Mouse (Mus musculus) intestine, embryonic 15.5 days (tissue): ENCODE data around the gene Prkaca. TPM values are rescaled to one million over a fixed set of nuclear protein-coding genes. Genes with fewer than 3 reads are reported as not detected.
A peak's percentile ranks its signal among the peaks of the same experiment; 100 is the strongest.
"Not testable (repeated sequence)": the region's sequence is repeated elsewhere in the genome, so short reads cannot be mapped to it uniquely, and the experiment has no call there.

Experiments used
- ATAC-seq: fragments of 200-750 bp; cut with Nextera tagmentation; 2 replicates; pipeline ENCODE4 v1.8.0; 2017; ENCODE audit warnings: moderate TSS enrichment, moderate library complexity
- H3K27ac ChIP-seq: fragments of 300-500 bp; sonication (generic); 2 replicates; pipeline ENCODE4 v1.5.1; 2015; ENCODE audit warnings: mild to moderate bottlenecking, inconsistent platforms
- H3K27me3 ChIP-seq: fragments of 300-500 bp; sonication (generic); replicated peaks from 2 replicates; pipeline ENCODE4 v1.6.1; 2015; ENCODE audit warnings: inconsistent platforms
- H3K36me3 ChIP-seq: fragments of 300-500 bp; sonication (generic); 2 replicates; pipeline ENCODE4 v1.6.1; 2015; ENCODE audit warnings: inconsistent platforms
- H3K4me1 ChIP-seq: fragments of 300-500 bp; sonication (generic); replicated peaks from 2 replicates; pipeline ENCODE4 v1.6.1; 2015; ENCODE audit warnings: inconsistent platforms
- H3K4me2 ChIP-seq: fragments of 300-500 bp; sonication (generic); replicated peaks from 2 replicates; pipeline ENCODE4 v1.6.1; 2015; ENCODE audit warnings: mild to moderate bottlenecking, inconsistent platforms
- H3K4me3 ChIP-seq: fragments of 300-500 bp; sonication (generic); replicated peaks from 2 replicates; pipeline ENCODE4 v1.5.1; 2015; ENCODE audit warnings: inconsistent platforms
- H3K9ac ChIP-seq: fragments of 300-500 bp; sonication (generic); 2 replicates; pipeline ENCODE4 v1.6.1; 2015; ENCODE audit warnings: inconsistent platforms
- H3K9me3 ChIP-seq: fragments of 300-500 bp; sonication (generic); 2 replicates; pipeline ENCODE4 v1.6.1; 2016; ENCODE audit warnings: inconsistent platforms
- WGBS: fragments of 180-500 bp; shearing (Covaris S2); methylation state at CpG from one replicate; pipeline ENCODE4 v1.1.7; 2015; 5-methylcytosine and 5-hydroxymethylcytosine counted together
- polyA plus RNA-seq: library from polyadenylated mRNA; unstranded; fragments of >200 nt; fragmentation: Nextera tagmentation; extraction: Ambion mirVana; gene quantifications from 2 replicates; pipeline ENCODE4 v1.2.1, GENCODE M21; 2015

Prkaca gene
- polyA plus RNA-seq, 1 experiment from 2014 or later = 121 TPM

DNA sequence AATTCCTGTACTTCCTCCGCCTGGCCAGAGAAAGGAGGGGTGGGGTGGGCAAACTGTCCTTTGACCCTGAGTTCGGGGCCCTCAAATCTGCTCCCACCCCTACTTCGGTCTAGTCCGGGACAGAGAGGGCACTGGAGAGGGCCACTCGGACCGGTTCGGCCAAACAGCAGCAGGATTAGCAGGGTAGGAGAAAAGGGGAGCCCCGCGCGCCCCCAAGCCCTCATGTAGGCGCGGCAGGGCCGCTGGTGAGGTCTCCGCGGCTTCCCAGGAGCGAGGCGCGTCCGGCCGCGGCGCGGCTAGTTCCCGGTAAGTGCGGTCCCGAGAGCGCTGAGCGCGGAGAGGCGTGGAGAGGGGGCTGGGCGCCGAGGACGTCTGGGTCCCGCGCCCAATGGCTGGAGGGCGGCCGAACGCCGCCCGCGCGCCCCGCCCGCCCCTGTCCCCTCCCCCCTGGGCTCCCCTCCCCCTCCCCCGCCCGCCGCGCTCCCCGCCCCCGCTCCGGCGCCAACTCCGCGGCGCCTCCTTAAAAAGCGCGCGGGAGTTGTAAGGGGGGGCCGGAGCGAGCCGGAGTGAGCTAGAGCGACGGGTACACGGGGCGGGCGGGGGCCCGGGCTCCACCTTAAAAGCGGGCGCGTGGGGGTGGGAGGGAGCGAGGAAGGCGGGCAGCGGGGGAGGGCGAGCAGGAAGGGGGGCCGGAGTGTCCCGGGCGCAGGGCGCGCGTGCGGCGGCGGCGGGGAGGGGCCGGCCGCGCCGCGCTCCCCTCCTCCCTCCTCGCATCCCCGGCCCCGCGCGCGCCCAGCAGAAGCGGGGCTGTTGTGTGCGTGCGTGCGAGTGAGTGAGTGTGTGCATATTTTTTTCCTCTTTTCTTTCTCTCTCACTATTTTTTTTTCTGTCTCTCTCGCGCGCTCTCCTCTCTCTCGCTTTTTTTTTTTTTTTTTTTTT, 24.0 kb downstream of the Prkaca start:
- Histone ChIP-seq H3K36me3 (peaks cover 4% of the 10 kb centered on the region), H3K4me2 (peak overlapping the region; percentile 94), H3K4me1 (peaks cover 15% of the 10 kb centered on the region), H3K27me3 (no peaks in the 10 kb centered on the region), H3K27ac (peak overlapping the region; percentile 96), H3K9me3 (no peaks in the 10 kb centered on the region), H3K9ac (peak overlapping the region; percentile 82), H3K4me3 (peak overlapping the region; percentile 78)
- ATAC-seq = peak; percentile 89
- under 1% methylated on average over 46 of the region's 103 CpGs for WGBS

DNA sequence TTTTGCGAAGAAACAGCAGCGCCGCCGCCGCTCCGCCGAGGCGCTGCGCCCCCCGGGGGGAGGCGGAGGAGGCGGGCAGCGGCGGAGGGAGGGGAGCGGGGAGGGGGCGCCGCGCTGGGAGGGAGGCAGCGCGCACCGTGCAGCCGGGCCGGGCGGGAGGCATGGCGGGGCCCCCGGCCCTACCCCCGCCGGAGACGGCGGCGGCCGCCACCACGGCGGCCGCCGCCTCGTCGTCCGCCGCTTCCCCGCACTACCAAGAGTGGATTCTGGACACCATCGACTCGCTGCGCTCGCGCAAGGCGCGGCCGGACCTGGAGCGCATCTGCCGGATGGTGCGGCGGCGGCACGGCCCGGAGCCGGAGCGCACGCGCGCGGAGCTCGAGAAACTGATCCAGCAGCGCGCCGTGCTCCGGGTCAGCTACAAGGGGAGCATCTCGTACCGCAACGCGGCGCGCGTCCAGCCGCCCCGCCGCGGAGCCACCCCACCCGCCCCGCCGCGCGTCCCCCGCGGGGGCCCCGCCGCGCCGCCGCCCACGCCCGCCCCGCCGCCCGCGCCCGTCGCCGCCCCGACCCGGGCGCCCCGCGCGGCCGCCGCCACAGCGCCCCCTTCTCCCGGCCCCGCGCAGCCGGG, 24.8 kb downstream of the Prkaca start, which contains the start of gene Samd1:
Gene Samd1 (plus strand): TSS at position 162 of the 631 bp plus-strand sequence.
- Histone ChIP-seq H3K27me3 (no peaks in the 10 kb centered on the region), H3K4me2 (peak within 1 kb of the TSS; percentile 94), H3K4me1 (peaks cover 15% of the 10 kb centered on the region), H3K4me3 (peak within 1 kb of the TSS; percentile 78), H3K9me3 (no peaks in the 10 kb centered on the region), H3K36me3 (peaks cover 4% of the 10 kb centered on the region), H3K9ac (peak within 1 kb of the TSS; percentile 82), H3K27ac (peak within 1 kb of the TSS; percentile 96)
- peak; percentile 16 for ATAC-seq
- under 1% methylated on average over 52 of the region's 112 CpGs for WGBS

DNA sequence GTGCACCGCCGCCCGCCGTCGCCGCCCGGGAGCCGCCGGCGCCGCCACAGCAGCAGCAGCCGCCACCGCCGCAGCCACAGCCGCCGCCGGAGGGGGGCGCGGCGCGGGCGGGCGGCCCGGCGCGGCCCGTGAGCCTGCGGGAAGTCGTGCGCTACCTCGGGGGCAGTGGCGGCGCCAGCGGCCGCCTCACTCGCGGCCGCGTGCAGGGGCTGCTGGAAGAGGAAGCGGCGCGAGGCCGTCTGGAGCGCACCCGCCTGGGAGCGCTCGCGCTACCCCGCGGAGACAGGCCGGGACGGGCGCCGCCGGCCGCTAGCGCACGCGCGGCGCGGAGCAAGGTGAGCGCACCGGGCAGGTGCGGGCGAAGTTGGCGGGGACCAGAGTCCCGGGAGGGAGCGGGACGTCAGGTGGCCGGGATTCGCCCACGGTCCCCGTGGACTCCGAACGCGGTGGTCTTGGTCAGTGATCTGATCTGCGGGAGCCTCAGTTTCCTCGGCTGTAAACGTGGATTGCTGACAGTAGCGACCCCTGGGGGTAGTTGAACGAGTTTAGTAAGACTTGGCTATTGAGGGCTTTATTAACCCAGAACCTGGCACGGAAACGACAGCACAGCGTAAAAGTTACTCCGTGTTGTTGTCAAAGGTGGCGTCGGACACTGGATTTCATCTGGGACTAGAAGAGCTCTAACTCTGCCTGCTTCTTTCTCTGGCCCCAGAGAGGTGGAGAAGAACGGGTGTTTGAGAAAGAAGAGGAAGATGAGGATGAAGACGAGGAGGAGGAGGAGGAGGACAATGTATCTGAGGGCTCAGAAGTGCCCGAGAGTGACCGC, 25.7 kb downstream of the Prkaca start:
- under 1% methylated on average over 86 of the region's 92 CpGs for WGBS
- H3K27me3 ChIP-seq = no peaks in the 10 kb centered on the region
- peak overlapping the region; percentile 87 for H3K27ac ChIP-seq
- peak; percentile 27 for ATAC-seq
- H3K36me3 ChIP-seq = peaks cover 4% of the 10 kb centered on the region
- H3K4me1 ChIP-seq = peaks cover 19% of the 10 kb centered on the region
- peak overlapping the region; percentile 84 for H3K4me2 ChIP-seq
- peak overlapping the region; percentile 64 for H3K9ac ChIP-seq
- no peaks in the 10 kb centered on the region for H3K9me3 ChIP-seq
- H3K4me3 ChIP-seq = peak overlapping the region; percentile 71

DNA sequence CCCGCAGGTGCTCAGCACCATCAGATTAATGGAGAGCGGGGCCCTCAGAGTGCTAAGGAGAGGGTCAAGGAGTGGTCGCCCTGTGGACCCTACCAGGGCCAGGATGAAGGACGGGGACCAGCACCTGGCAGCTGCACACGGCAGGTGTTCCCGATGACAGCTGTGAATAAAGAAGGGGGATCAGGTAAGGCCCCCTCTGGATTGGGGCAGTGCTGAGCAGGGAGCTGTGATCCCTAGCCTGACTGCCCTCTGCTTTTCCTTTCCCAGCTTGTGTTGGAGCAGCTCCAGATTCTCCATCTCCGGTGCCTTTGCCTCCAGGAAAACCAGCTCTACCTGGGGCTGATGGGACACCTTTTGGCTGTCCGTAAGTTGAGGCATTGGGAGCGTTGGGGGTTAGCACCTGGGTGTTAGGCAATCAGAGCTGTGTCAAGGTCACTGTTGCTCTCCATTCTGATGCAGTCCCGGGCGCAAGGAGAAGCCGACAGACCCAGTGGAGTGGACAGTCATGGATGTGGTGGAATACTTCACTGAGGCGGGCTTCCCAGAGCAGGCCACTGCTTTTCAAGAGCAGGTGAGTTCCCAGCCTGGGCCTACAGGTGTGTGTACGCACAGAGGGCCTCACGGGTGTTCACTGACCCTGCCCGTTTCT, 26.4 kb downstream of the Prkaca start:
- peak overlapping the region; percentile 84 for H3K4me2 ChIP-seq
- H3K4me3 ChIP-seq = peak overlapping the region; percentile 71
- H3K27me3 ChIP-seq = no peaks in the 10 kb centered on the region
- WGBS = 59% methylated on average over 16 of the region's 16 CpGs
- H3K9me3 ChIP-seq = no peaks in the 10 kb centered on the region
- peak overlapping the region; percentile 64 for H3K9ac ChIP-seq
- peaks cover 4% of the 10 kb centered on the region for H3K36me3 ChIP-seq
- no peak overlapping the region for H3K27ac ChIP-seq
- no peak for ATAC-seq
- H3K4me1 ChIP-seq = peaks cover 24% of the 10 kb centered on the region

DNA sequence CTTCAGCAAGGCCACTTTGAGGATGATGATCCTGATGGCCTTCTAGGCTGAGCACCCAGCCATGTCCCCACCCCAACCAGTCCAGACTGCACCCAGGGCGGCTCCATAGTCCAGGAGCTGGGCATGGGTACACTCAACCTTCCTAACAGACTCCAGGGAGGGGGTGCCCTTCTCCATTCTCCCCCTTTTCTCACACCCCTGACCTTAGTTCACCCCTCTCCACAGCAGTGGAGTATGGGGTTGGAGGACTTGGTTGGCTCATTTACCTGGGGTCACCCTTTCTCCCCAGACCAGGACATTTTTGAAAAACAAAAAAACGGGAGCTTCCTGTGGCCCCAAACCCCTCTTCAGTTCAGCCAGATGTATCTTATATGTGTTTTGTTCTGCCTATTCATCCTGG, 27.0 kb downstream of the Prkaca start:
- Histone ChIP-seq H3K9ac (peak overlapping the region; percentile 3; the same call in 1 of the 2 replicates), H3K4me2 (peak overlapping the region; percentile 84; the same call in 1 of the 2 replicates), H3K27ac (no peak overlapping the region), H3K36me3 (peaks cover 4% of the 10 kb centered on the region), H3K4me1 (peaks cover 27% of the 10 kb centered on the region), H3K4me3 (no peak overlapping the region), H3K27me3 (no peaks in the 10 kb centered on the region), H3K9me3 (no peaks in the 10 kb centered on the region)
- no peak for ATAC-seq
- 87% methylated on average over 2 of the region's 2 CpGs for WGBS

DNA sequence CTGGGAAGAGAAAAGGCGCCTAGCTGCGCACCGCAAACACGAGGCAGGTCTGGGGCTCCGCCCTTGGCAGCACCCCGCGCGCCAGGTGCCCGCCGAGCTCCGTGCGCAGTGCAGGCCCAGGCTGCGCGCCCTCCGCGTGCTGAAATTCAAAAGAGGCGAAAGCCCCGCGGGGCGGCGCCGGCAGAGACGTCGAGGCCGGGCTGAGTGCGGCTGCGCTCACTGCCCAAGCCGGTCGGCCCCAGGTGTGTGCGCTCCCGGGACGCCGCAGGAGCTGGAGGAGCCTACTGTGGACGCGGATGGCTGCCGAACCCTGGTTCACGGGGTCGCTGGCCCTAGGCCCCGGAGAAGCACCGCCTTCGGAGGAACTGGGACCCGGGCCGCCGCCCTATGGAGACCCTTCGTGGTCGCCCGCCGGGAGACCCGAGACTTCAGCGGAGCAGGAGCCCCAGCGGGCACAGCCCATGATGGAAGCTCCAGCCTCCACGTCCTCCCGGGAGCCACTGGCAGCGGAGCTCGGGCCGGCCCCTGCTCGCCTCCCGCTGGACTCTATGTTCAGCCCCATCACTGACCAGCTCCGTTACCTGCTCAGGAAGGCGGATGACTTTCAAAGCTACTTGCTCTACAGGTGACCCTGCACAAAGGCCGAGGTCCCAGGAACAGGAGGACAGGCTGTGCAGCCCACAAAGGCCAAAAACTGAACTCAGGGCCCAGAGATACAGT, 28.6 kb downstream of the Prkaca start, which contains the start of gene 1700067K01Rik:
Gene 1700067K01Rik (plus strand): TSS at position 222 of the 720 bp plus-strand sequence.
- no peaks in the 10 kb centered on the region for H3K27me3 ChIP-seq
- H3K9me3 ChIP-seq = no peaks in the 10 kb centered on the region
- peaks cover 4% of the 10 kb centered on the region for H3K36me3 ChIP-seq
- ATAC-seq = no peak
- no peak within 1 kb of the TSS for H3K9ac ChIP-seq
- 49% methylated on average over 61 of the region's 61 CpGs for WGBS
- no peak within 1 kb of the TSS for H3K4me3 ChIP-seq
- H3K4me1 ChIP-seq = peaks cover 27% of the 10 kb centered on the region
- no peak within 1 kb of the TSS; the same call in 1 of the 2 replicates for H3K4me2 ChIP-seq
- no peak within 1 kb of the TSS for H3K27ac ChIP-seq

DNA sequence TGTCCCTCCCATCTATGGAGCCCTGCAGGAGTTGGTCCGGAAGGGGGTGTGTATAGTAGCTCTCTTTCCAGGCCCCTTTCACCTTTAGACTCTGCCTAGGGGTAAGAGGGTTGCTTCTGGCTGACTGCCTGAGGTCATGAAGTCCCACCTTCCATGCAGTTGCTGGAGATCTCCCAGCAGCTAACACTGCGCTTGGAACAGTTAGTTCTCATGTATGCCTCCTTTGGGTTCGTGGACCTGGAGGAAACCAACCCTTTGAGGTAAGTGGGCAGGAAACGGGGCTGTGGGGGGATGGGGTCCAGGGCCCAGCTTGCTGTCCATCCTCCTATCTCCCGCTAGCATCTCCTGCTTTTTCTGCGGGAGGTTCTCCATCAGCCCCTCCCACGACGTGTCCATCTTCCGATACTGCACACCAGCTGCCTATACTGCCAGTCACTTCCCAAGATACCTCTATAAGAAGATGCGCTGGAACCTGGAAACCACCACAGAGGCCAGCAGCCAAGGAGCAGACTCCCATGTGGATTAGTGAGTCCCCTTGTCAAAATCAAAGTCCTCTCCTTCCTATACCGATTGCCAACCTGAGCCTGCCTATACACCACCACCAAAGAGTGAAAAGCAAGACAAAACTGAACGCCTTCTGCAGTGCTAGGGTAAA, 30.3 kb downstream of the Prkaca start:
- no peak overlapping the region for H3K4me2 ChIP-seq
- WGBS = 68% methylated on average over 12 of the region's 12 CpGs
- H3K27ac ChIP-seq = no peak overlapping the region

DNA sequence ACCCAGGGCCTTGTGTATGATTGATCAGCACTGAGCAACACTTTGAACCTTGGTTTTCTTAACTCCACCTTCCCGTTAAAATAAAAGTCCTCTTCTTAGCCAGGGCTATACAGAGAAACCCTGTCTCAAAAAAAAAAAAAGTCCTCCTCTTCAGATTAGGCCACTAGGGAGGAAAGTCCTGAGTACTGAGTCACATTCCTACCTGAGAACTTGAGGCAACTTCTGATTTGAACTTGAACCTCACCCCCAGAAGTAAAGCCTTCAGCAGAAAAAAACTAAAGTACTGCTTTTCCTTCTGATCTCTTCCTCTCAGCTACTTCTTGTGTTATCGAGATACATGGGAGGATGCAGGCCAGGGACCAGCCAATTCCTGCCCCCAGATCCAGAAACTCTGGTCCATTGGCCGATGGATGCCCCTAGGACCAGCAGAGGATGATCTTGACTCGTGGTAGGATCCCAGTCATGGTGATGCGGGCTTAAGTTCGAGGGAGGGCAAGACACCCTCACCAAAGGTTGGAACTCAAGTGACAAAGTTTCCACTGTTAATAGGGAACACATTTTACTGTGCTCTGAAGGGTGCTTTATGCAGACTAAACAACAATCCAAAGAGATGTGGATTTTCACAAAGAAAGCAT, 30.9 kb downstream of the Prkaca start:
- WGBS = 75% methylated on average over 6 of the region's 6 CpGs
- Histone ChIP-seq H3K27me3 (no peaks in the 10 kb centered on the region), H3K9me3 (no peaks in the 10 kb centered on the region), H3K36me3 (peaks cover 4% of the 10 kb centered on the region), H3K4me1 (peaks cover 27% of the 10 kb centered on the region), H3K4me3 (peak overlapping the region; percentile 55; the same call in 1 of the 2 replicates), H3K4me2 (peak overlapping the region; percentile 92), H3K27ac (no peak overlapping the region), H3K9ac (peak overlapping the region; percentile 67; the same call in 1 of the 2 replicates)
- ATAC-seq = no peak

More for the DNA sequence above, 30.3 kb downstream of the Prkaca start:
- no peak for ATAC-seq
- peaks cover 4% of the 10 kb centered on the region for H3K36me3 ChIP-seq
- peaks cover 27% of the 10 kb centered on the region for H3K4me1 ChIP-seq
- H3K4me3 ChIP-seq = no peak overlapping the region
- no peaks in the 10 kb centered on the region for H3K9me3 ChIP-seq
- H3K27me3 ChIP-seq = no peaks in the 10 kb centered on the region
- no peak overlapping the region for H3K9ac ChIP-seq

DNA sequence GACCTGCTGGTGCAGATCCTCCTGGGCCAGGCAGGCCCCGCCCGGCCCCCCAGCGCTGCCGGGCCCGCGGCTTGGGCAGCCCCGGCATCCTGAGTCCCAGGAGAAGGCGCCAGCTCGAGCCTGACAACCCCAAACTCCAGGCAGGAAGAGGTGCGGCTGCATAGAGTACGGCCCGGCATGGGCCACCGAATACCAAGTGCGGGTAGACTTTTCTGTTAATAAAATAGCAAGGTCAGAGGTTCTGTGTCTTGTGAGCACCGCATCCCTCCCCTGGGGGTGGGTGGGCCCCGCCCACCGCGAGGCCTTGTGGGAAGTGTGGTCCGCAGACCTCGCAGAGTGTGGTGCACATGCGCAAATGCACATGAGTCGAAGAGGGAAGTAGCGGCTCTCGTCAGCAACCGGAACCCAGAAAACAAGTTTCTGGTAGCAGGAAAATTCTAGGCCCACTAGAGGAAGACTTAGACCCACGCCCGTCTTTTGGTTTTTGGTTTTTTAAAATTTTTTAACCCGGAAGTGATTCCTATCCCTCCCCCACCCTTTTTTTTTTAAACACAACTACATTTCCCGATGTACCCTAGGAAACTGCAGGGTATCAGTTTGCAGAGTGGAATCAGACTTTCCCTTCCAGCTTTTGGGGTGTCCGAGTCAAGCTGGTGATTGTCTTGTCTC, 31.9 kb downstream of the Prkaca start:
- Histone ChIP-seq H3K4me1 (peaks cover 17% of the 10 kb centered on the region), H3K4me3 (peak overlapping the region; percentile 55), H3K4me2 (peak overlapping the region; percentile 92), H3K9me3 (no peaks in the 10 kb centered on the region), H3K36me3 (peaks cover 4% of the 10 kb centered on the region), H3K27me3 (no peaks in the 10 kb centered on the region), H3K9ac (peak overlapping the region; percentile 67), H3K27ac (peak overlapping the region; percentile 74)
- 1% methylated on average over 30 of the region's 30 CpGs for WGBS
- ATAC-seq = peak; percentile 90

DNA sequence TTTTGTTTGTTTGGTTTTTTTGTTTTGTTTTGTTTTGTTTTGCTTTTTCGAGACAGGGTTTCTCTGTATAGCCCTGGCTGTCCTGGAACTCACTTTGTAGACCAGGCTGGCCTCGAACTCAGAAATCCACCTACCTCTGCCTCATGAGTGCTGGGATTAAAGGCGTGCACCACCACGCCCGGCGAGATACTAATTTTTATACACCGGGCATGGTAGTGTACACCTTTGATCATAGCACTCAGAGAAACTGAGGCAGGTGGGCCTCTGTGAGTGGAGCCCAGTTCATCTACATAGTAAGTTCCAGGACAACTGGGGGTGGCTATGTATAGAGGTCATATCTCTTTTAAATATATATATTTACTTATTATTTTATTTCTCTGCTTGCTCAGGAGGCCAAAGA, 32.7 kb downstream of the Prkaca start:
- 94% methylated on average over 7 of the region's 7 CpGs for WGBS
- not testable (repeated sequence) for H3K4me3 ChIP-seq, H3K9me3 ChIP-seq, H3K27ac ChIP-seq, ATAC-seq, H3K36me3 ChIP-seq, H3K9ac ChIP-seq, H3K27me3 ChIP-seq, H3K4me2 ChIP-seq
- peaks cover 20% of the 10 kb centered on the region for H3K4me1 ChIP-seq
